Mouse (Mus musculus): Measurements from ENCODE around the gene Ccdc137. TPM values are rescaled to one million over a fixed set of nuclear protein-coding genes. Genes with fewer than 3 reads are reported as not detected.
"Not testable (repeated sequence)": the region's sequence is repeated elsewhere in the genome, so short reads cannot be mapped to it uniquely, and the experiment has no call there.

The Ccdc137 gene
- total RNA-seq (2014; rRNA removed) (4.6 and 5.7 TPM in 2 replicates), polyA plus RNA-seq (2012; rRNA removed) (5.8 and 8.7 TPM in 2 replicates)

DNA sequence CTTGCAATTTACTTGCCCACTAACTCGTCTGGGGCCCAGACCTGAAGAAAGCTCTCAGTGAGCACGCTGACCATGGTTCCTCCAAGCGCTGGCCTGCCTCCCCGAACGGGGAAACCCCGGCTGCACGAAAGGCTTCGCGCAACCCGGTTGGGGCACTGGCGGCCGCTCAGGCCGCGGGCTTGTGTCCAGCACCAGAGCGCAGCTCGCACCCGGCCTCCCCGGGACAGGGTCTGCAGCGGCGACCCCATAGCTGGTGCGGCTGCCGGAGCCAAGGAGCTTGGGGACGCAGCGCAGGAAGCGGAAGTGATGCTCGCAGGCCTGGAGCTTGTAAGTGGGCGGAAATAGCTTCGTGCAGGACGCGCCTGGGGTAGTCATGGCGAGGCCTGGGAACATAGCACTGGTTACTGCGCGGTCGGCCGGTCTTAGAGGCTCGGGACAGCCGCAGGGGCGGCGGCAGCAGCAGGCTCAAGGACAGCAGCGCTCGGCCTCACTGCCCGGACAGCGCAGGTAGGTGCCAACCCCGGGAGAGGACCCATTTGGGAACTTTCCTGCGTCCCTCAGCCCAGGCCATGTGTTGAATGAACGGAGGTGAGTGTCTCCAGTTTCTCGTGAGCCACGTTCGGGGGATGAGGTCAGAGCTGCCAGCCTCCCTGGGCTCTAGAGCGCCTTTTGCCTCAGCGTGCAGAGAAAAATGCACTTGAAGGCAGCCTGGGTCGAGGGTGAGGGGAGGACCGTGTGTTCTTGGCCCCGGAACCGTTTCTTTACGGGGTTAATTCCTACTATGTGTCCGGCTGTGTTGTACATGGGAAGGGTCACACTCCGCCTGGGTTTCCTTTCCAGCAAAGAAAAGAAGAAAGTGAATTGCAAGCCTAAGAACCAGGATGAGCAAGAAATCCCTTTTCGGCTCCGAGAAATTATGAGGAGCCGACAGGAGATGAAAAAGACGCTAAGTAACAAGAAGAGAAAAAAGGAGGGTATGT, at the start of gene Ccdc137, which contains the start of gene Oxld1:
Ccdc137 (plus strand) TSS at position 344 of the 980 bp plus-strand sequence.
Oxld1 (minus strand) TSS at position 297 of the 980 bp plus-strand sequence.
- 0 out of 2 replicates have a peak, but pooled peaks cover 6% of the 10 kb centered on the region for H3K79me2 ChIP-seq (ENCODE audit: control insufficient read depth, insufficient read depth, low read length)
- H3K9ac ChIP-seq (ENCODE audit: low read depth, low read length): peak within 1 kb of the TSS; percentile 88
- H3K4me1 ChIP-seq (ENCODE audit: control insufficient read depth, insufficient read depth, low read length): peaks cover 4% of the 10 kb centered on the region; the same call in 1 of the 2 replicates
- TF ChIP-seq POLR2A (IDR thresholded peaks at IDR 0.05; ENCODE audit: extremely low read depth, insufficient read depth, low read length) (peak; percentile 61; the same call in 1 of the 2 replicates), CTCF (IDR thresholded peaks at IDR 0.05; ENCODE audit: low read depth, low read length) (no peak)
- no peaks in the 10 kb centered on the region for H3K36me3 ChIP-seq (ENCODE audit: control insufficient read depth, insufficient read depth, low read length)
- WGBS: 4% methylated on average over 62 of the region's 62 CpGs
- H3K4me3 ChIP-seq (ENCODE audit: insufficient read depth, low read depth, low read length): peak within 1 kb of the TSS; percentile 76
- peak; percentile 79 for DNase-seq (ENCODE audit: extremely low read depth, low read depth, low spot score)
- no peaks in the 10 kb centered on the region for H3K27me3 ChIP-seq (ENCODE audit: control insufficient read depth, insufficient read depth, low read length)
- peak within 1 kb of the TSS; percentile 74 for H3K27ac ChIP-seq (replicated peaks; ENCODE audit: insufficient read depth, low read depth, low read length)

DNA sequence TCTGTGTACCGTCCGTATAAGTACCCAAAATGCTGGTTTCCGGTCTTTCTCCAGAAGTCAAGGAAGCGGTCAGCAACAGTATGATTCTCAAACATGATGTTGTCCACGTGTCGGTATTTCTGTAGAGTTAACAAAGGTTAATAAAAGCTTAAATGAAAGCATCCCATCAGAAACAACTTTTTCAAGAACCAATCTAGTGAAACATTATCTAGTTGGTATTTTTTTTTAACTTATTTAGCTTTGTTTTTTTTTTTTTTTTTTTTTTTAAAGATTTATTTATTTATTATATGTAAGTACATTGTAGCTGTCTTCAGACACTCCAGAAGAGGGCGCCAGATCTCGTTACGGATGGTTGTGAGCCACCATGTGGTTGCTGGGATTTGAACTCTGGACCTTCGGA, 44.3 kb upstream of the Ccdc137 start:
- H3K4me3 ChIP-seq (ENCODE audit: insufficient read depth, low read depth, low read length); H3K27ac ChIP-seq (replicated peaks; ENCODE audit: insufficient read depth, low read depth, low read length); H3K79me2 ChIP-seq (ENCODE audit: control insufficient read depth, insufficient read depth, low read length); H3K4me1 ChIP-seq (ENCODE audit: control insufficient read depth, insufficient read depth, low read length); H3K27me3 ChIP-seq (ENCODE audit: control insufficient read depth, insufficient read depth, low read length); H3K9ac ChIP-seq (ENCODE audit: low read depth, low read length); DNase-seq (ENCODE audit: extremely low read depth, low read depth, low spot score): not testable (repeated sequence)
- H3K36me3 ChIP-seq (ENCODE audit: control insufficient read depth, insufficient read depth, low read length): peaks cover 76% of the 10 kb centered on the region
- 97% methylated on average over 7 of the region's 10 CpGs for WGBS
- 0 out of 2 replicates have a peak, but pooled peaks have one; percentile 0 for TF ChIP-seq CTCF (IDR thresholded peaks at IDR 0.05; ENCODE audit: low read depth, low read length)

DNA sequence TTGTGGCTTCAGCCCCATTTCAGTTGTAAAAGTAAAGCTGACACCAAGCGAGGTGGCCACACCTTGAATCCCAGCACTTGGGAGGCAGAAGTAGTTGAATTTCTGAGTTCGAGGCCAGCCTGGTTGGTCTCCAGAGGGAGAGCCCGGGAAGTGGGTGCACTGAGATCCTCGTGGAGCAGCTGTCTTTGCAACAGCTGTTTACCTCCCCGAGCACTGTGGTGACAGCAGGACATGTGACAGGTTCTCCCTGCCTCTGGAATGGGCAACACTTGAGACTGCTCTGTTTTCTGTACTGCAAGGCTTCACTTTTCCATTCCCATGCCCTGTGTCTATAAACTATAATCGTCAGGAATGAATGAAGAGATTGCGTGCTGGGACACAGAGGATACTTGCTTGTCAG, 40.1 kb upstream of the Ccdc137 start:
- 87% methylated on average over 7 of the region's 7 CpGs for WGBS

DNA sequence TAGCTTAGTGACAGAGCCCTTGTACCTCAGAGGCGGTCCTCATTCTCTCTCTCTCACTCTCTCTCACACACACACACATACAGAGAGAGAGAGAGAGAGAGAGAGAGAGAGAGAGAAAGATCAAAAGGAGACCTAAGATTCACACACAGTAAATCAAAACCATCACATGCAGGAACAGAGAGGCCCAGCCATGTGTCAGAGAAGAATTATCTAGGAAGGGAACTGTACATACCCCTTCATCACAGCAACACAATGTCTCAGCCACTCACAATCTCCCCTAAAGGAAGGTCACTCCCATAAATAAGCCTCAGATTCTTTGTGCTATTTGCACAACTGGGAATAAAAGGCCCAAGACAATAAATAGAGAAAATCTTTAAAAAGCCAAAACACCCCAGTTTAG, 39.3 kb upstream of the Ccdc137 start:
- TF ChIP-seq CTCF (IDR thresholded peaks at IDR 0.05; ENCODE audit: low read depth, low read length) (no peak), POLR2A (IDR thresholded peaks at IDR 0.05; ENCODE audit: extremely low read depth, insufficient read depth, low read length) (no peak)
- no peak for DNase-seq (ENCODE audit: extremely low read depth, low read depth, low spot score)
- peaks cover 55% of the 10 kb centered on the region for H3K36me3 ChIP-seq (ENCODE audit: control insufficient read depth, insufficient read depth, low read length)
- H3K4me1 ChIP-seq (ENCODE audit: control insufficient read depth, insufficient read depth, low read length): peaks cover 21% of the 10 kb centered on the region
- no peak overlapping the region for H3K27ac ChIP-seq (replicated peaks; ENCODE audit: insufficient read depth, low read depth, low read length)
- H3K79me2 ChIP-seq (ENCODE audit: control insufficient read depth, insufficient read depth, low read length): peaks cover 10% of the 10 kb centered on the region; the same call in 1 of the 2 replicates
- whole genome bisulfite sequencing: 100% methylated on average over 1 of the region's 1 CpGs
- no peaks in the 10 kb centered on the region for H3K27me3 ChIP-seq (ENCODE audit: control insufficient read depth, insufficient read depth, low read length)
- H3K4me3 ChIP-seq (ENCODE audit: insufficient read depth, low read depth, low read length): no peak overlapping the region
- no peak overlapping the region for H3K9ac ChIP-seq (ENCODE audit: low read depth, low read length)

More for the DNA sequence above, 40.1 kb upstream of the Ccdc137 start:
- peaks cover 17% of the 10 kb centered on the region for H3K4me1 ChIP-seq (ENCODE audit: control insufficient read depth, insufficient read depth, low read length)
- no peak for DNase-seq (ENCODE audit: extremely low read depth, low read depth, low spot score)
- no peak overlapping the region for H3K9ac ChIP-seq (ENCODE audit: low read depth, low read length)
- H3K27ac ChIP-seq (replicated peaks; ENCODE audit: insufficient read depth, low read depth, low read length): no peak overlapping the region
- H3K36me3 ChIP-seq (ENCODE audit: control insufficient read depth, insufficient read depth, low read length): peaks cover 61% of the 10 kb centered on the region
- peaks cover 10% of the 10 kb centered on the region; the same call in 1 of the 2 replicates for H3K79me2 ChIP-seq (ENCODE audit: control insufficient read depth, insufficient read depth, low read length)
- H3K4me3 ChIP-seq (ENCODE audit: insufficient read depth, low read depth, low read length): no peak overlapping the region
- no peaks in the 10 kb centered on the region for H3K27me3 ChIP-seq (ENCODE audit: control insufficient read depth, insufficient read depth, low read length)
- TF ChIP-seq CTCF (IDR thresholded peaks at IDR 0.05; ENCODE audit: low read depth, low read length) (no peak), POLR2A (IDR thresholded peaks at IDR 0.05; ENCODE audit: extremely low read depth, insufficient read depth, low read length) (no peak)

DNA sequence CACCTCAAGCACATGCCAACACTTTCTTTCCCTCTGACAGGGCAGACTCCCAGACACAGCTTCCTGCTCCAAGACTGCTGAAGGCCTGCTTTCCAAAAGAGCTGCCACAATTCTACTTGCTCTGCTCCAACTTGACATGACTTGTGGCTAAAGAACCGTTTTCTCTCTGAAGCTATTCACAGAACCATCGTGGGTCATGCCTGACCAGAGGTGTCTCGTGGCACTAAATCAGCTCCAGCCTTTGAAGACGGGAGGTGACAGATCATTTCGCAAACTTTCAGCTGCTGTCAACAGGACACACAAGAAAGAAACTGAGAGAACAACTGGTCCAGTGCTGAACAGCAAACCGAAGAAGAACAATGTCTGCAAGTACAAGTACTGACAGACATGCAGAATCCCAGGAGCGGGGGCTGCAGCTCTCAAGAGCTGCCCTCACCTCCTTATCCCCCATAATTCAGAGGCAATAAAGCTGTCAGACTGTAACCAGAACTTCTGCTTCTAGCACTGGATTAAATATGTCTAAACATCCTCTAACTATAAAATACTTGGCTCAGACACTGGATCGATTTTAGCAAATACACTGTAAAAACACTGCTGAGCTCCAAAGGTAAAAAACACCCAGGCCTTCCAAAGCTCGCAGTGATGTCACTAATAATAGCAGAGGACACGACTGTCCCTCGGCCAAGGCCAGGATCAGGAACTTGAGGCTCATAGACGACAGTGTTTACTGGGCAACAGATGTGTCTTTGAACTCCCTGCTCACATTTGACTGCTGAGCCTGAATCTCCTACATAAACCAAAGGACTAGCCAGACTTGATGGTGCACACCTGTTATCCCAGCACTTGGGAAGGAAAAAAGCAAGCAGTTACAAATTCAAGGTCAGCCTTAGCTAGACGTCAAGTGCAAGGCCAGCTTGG, 35.0 kb upstream of the Ccdc137 start:
- Histone ChIP-seq H3K9ac (ENCODE audit: low read depth, low read length) (peak overlapping the region; percentile 49), H3K4me1 (ENCODE audit: control insufficient read depth, insufficient read depth, low read length) (peaks cover 28% of the 10 kb centered on the region), H3K4me3 (ENCODE audit: insufficient read depth, low read depth, low read length) (no peak overlapping the region), H3K79me2 (ENCODE audit: control insufficient read depth, insufficient read depth, low read length) (peaks cover 18% of the 10 kb centered on the region; the same call in 1 of the 2 replicates), H3K27me3 (ENCODE audit: control insufficient read depth, insufficient read depth, low read length) (no peaks in the 10 kb centered on the region), H3K36me3 (ENCODE audit: control insufficient read depth, insufficient read depth, low read length) (peaks cover 51% of the 10 kb centered on the region), H3K27ac (replicated peaks; ENCODE audit: insufficient read depth, low read depth, low read length) (peak overlapping the region; percentile 96)
- TF ChIP-seq POLR2A (IDR thresholded peaks at IDR 0.05; ENCODE audit: extremely low read depth, insufficient read depth, low read length): no peak
- no peak for TF ChIP-seq CTCF (IDR thresholded peaks at IDR 0.05; ENCODE audit: low read depth, low read length)
- DNase-seq (ENCODE audit: extremely low read depth, low read depth, low spot score): peak; percentile 98
- 23% methylated on average over 13 of the region's 13 CpGs for WGBS
